Mouse (Mus musculus) forebrain, embryonic 16.5 days (tissue): Measurements from ENCODE around the gene Ccdc86. TPM values are rescaled to one million over a fixed set of nuclear protein-coding genes. Genes with fewer than 3 reads are reported as not detected.
A peak's percentile ranks its signal among the peaks of the same experiment; 100 is the strongest.

ENCODE experiments used
- ATAC-seq: fragments of 200-750 bp; cut with Nextera tagmentation; 2 replicates; pipeline ENCODE4 v1.8.0; 2017; ENCODE audit warnings: mild to moderate bottlenecking, moderate library complexity
- H3K27ac ChIP-seq: fragments of 300-500 bp; sonication (generic); 2 replicates; pipeline ENCODE4 v1.5.1; 2014; ENCODE audit warnings: low read length, control low read depth
- H3K27me3 ChIP-seq: fragments of 300-500 bp; sonication (generic); replicated peaks from 2 replicates; pipeline ENCODE4 v1.6.1; 2014; ENCODE audit warnings: low read length; ENCODE audit not compliant: control insufficient read depth, insufficient read depth
- H3K36me3 ChIP-seq: fragments of 300-500 bp; sonication (generic); 2 replicates; pipeline ENCODE4 v1.6.1; 2014; ENCODE audit not compliant: control insufficient read depth, insufficient read depth
- H3K4me1 ChIP-seq: fragments of 300-500 bp; sonication (generic); replicated peaks from 2 replicates; pipeline ENCODE4 v1.6.1; 2014; ENCODE audit warnings: low read length; ENCODE audit not compliant: control insufficient read depth, insufficient read depth
- H3K4me2 ChIP-seq: fragments of 300-500 bp; sonication (generic); 2 replicates; pipeline ENCODE4 v1.6.1; 2014; ENCODE audit warnings: mild to moderate bottlenecking, low read length, control low read depth
- H3K4me3 ChIP-seq: fragments of 300-500 bp; sonication (generic); replicated peaks from 2 replicates; pipeline ENCODE4 v1.5.1; 2014; ENCODE audit warnings: mild to moderate bottlenecking, low read length, control low read depth
- H3K9ac ChIP-seq: fragments of 300-500 bp; sonication (generic); replicated peaks from 2 replicates; pipeline ENCODE4 v1.6.1; 2014; ENCODE audit warnings: low read depth, low read length, control low read depth
- H3K9me3 ChIP-seq: fragments of 300-500 bp; sonication (generic); 2 replicates; pipeline ENCODE4 v1.6.1; 2016; ENCODE audit warnings: low read length; ENCODE audit not compliant: control insufficient read depth
- WGBS: fragments of 180-500 bp; shearing (Covaris S2); extraction: QIAGEN DNeasy Blood & Tissue Kit; methylation state at CpG from one replicate; pipeline ENCODE4 v1.1.7; 2014; 5-methylcytosine and 5-hydroxymethylcytosine counted together
- polyA plus RNA-seq: library from polyadenylated mRNA; unstranded; fragments of >200 nt; fragmentation: Nextera tagmentation; extraction: Ambion mirVana; gene quantifications from 2 replicates; pipeline ENCODE4 v1.2.1, GENCODE M21; 2015

Gene Ccdc86
- polyA plus RNA-seq, result 18.8 TPM in 2 replicates

GRCm38 (mm10) chr19:10949112-10949511 is at the start of gene Ccdc86:
Gene Ccdc86, minus strand, starts transcription at chr19:10949266.
- ATAC-seq, result peak; percentile 99
- Histone ChIP-seq H3K27me3 (no peaks in the 10 kb centered on the region), H3K9ac (peak within 1 kb of the TSS; percentile 58), H3K4me2 (peak within 1 kb of the TSS; percentile 94), H3K4me3 (peak within 1 kb of the TSS; percentile 69), H3K36me3 (peaks cover 8% of the 10 kb centered on the region), H3K27ac (no peak within 1 kb of the TSS), H3K9me3 (no peaks in the 10 kb centered on the region), H3K4me1 (peaks cover 23% of the 10 kb centered on the region)
- WGBS, result 0% methylated on average over 30 of the region's 30 CpGs

GRCm38 (mm10) chr19:10993150-10993549 is 44.1 kb upstream of the Ccdc86 start, which contains the start of gene Ms4a15:
Gene Ms4a15, minus strand, starts transcription at chr19:10993250.
- Histone ChIP-seq H3K4me2 (no peak within 1 kb of the TSS), H3K9me3 (no peaks in the 10 kb centered on the region), H3K36me3 (no peaks in the 10 kb centered on the region), H3K27me3 (no peaks in the 10 kb centered on the region), H3K4me3 (no peak within 1 kb of the TSS), H3K9ac (no peak within 1 kb of the TSS), H3K27ac (no peak within 1 kb of the TSS), H3K4me1 (no peaks in the 10 kb centered on the region)
- WGBS, result 86% methylated on average over 7 of the region's 7 CpGs
- ATAC-seq, result no peak

DNA sequence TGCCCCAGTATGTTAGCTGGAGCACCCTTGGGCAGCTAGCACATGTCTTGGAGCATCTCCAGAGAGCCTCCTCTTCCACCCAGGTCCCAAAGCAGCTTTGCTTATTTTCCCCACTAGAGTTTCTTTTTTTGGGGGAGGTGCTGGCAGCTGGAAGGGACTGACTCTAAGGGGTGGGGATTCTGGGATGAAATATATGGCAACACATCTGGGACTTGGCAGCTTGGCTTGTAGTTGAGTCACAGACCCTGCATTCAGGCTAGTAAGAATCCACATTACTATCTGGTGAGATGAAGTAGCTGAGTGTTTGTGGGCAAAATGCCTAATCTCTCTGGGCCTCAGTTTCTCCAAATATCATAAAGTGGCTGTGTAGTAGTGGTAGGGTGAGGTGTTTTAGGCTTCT is 42.8 kb upstream of the Ccdc86 start:
- no peak for ATAC-seq
- Histone ChIP-seq H3K4me2 (no peak overlapping the region), H3K27me3 (no peaks in the 10 kb centered on the region), H3K27ac (no peak overlapping the region), H3K4me3 (no peak overlapping the region), H3K9ac (no peak overlapping the region), H3K9me3 (no peaks in the 10 kb centered on the region), H3K36me3 (no peaks in the 10 kb centered on the region), H3K4me1 (no peaks in the 10 kb centered on the region)

GRCm38 (mm10) chr19:10990751-10991150 is 41.7 kb upstream of the Ccdc86 start:
- Histone ChIP-seq H3K36me3 (no peaks in the 10 kb centered on the region), H3K9me3 (no peaks in the 10 kb centered on the region), H3K27ac (no peak overlapping the region), H3K4me2 (no peak overlapping the region), H3K4me1 (no peaks in the 10 kb centered on the region), H3K4me3 (no peak overlapping the region), H3K27me3 (no peaks in the 10 kb centered on the region), H3K9ac (no peak overlapping the region)
- 63% methylated on average over 1 of the region's 1 CpGs for WGBS
- ATAC-seq, result no peak

- H3K9ac ChIP-seq, result no peak overlapping the region
- H3K4me1 ChIP-seq, result no peaks in the 10 kb centered on the region
- no peaks in the 10 kb centered on the region for H3K36me3 ChIP-seq
- no peak overlapping the region for H3K4me3 ChIP-seq
- no peaks in the 10 kb centered on the region for H3K9me3 ChIP-seq
- no peaks in the 10 kb centered on the region for H3K27me3 ChIP-seq
- WGBS, result 88% methylated on average over 1 of the region's 1 CpGs
- no peak overlapping the region for H3K4me2 ChIP-seq
- no peak overlapping the region for H3K27ac ChIP-seq
- ATAC-seq, result no peak
These were observed 39.5 kb upstream of the Ccdc86 start for GRCm38 (mm10) chr19:10988563-10988962.

- H3K27ac ChIP-seq, result no peak overlapping the region
- H3K4me1 ChIP-seq, result no peaks in the 10 kb centered on the region
- H3K4me3 ChIP-seq, result no peak overlapping the region
- H3K36me3 ChIP-seq, result no peaks in the 10 kb centered on the region
- H3K9me3 ChIP-seq, result no peaks in the 10 kb centered on the region
- no peak overlapping the region for H3K4me2 ChIP-seq
- no peak overlapping the region for H3K9ac ChIP-seq
- 87% methylated on average over 4 of the region's 4 CpGs for whole genome bisulfite sequencing
- ATAC-seq, result no peak
- no peaks in the 10 kb centered on the region for H3K27me3 ChIP-seq
These were observed 36.8 kb upstream of the Ccdc86 start for GRCm38 (mm10) chr19:10985889-10986288.

DNA sequence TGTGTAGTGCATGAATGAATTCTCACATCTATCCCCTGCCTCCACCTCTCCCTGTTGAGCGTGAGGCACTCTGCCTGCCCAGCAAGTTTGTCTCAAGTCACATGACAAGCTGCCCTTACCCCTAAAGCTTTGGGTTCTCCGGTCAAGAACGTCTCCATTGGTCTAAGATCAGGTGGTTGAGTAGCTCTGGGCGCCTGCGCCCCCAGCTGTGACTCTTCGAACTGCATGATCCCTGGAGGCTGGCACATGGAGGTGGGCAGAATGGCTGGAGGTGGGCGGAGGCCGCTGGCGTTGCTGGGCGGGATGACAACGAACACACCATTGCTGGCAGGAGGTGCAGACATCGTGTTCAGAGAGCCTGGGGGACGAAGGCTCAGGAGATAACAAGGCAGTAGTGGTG is 35.5 kb upstream of the Ccdc86 start:
- 80% methylated on average over 13 of the region's 13 CpGs for WGBS

GRCm38 (mm10) chr19:10983146-10983545 is 34.1 kb upstream of the Ccdc86 start:
- no peak overlapping the region for H3K9ac ChIP-seq
- 30% methylated on average over 14 of the region's 14 CpGs for WGBS
- H3K4me2 ChIP-seq, result no peak overlapping the region
- H3K9me3 ChIP-seq, result no peaks in the 10 kb centered on the region
- no peaks in the 10 kb centered on the region for H3K27me3 ChIP-seq
- H3K36me3 ChIP-seq, result no peaks in the 10 kb centered on the region
- H3K4me1 ChIP-seq, result 0 out of 2 replicates have a peak, but pooled peaks cover 2% of the 10 kb centered on the region
- no peak overlapping the region for H3K4me3 ChIP-seq
- no peak overlapping the region for H3K27ac ChIP-seq
- ATAC-seq, result no peak

More for the DNA sequence above, 35.5 kb upstream of the Ccdc86 start:
- Histone ChIP-seq H3K4me3 (no peak overlapping the region), H3K36me3 (no peaks in the 10 kb centered on the region), H3K9me3 (no peaks in the 10 kb centered on the region), H3K4me1 (0 out of 2 replicates have a peak, but pooled peaks cover 2% of the 10 kb centered on the region), H3K27me3 (no peaks in the 10 kb centered on the region), H3K27ac (no peak overlapping the region), H3K9ac (no peak overlapping the region), H3K4me2 (no peak overlapping the region)
- ATAC-seq, result no peak

GRCm38 (mm10) chr19:10980210-10980609 is 31.1 kb upstream of the Ccdc86 start:
- 0 out of 2 replicates have a peak, but pooled peaks cover 2% of the 10 kb centered on the region for H3K4me1 ChIP-seq
- no peaks in the 10 kb centered on the region for H3K27me3 ChIP-seq
- no peak overlapping the region for H3K9ac ChIP-seq
- no peak overlapping the region for H3K27ac ChIP-seq
- H3K9me3 ChIP-seq, result no peaks in the 10 kb centered on the region
- H3K4me2 ChIP-seq, result no peak overlapping the region
- H3K4me3 ChIP-seq, result no peak overlapping the region
- ATAC-seq, result no peak; the same call in 1 of the 2 replicates
- 92% methylated on average over 5 of the region's 5 CpGs for WGBS
- no peaks in the 10 kb centered on the region for H3K36me3 ChIP-seq
